Mouse (Mus musculus) erythroblast, embryonic 14.5 days (primary cell): ENCODE measurements around the gene Zmym6. TPM values are rescaled to one million over a fixed set of nuclear protein-coding genes. Genes with fewer than 3 reads are reported as not detected.

Experiments
- H3K27me3 ChIP-seq: 2 replicates; pipeline ENCODE4 v1.6.1; 2012; ENCODE audit warnings: inconsistent platforms; ENCODE audit not compliant: control insufficient read depth
- H3K36me3 ChIP-seq: 2 replicates; pipeline ENCODE4 v1.6.1; 2012; ENCODE audit warnings: mild to moderate bottlenecking, inconsistent platforms; ENCODE audit not compliant: control insufficient read depth
- H3K4me1 ChIP-seq: 2 replicates; pipeline ENCODE4 v1.6.1; 2012; ENCODE audit warnings: inconsistent platforms; ENCODE audit not compliant: control insufficient read depth
- H3K4me3 ChIP-seq: replicated peaks from 2 replicates; pipeline ENCODE3; 2012; ENCODE audit warnings: moderate library complexity, mild to moderate bottlenecking, inconsistent platforms
- H3K9me3 ChIP-seq: 2 replicates; pipeline ENCODE4 v1.6.1; 2012; ENCODE audit warnings: low read length, inconsistent platforms, mixed read lengths; ENCODE audit not compliant: control insufficient read depth
- GATA1 ChIP-seq: IDR thresholded peaks from 2 replicates; pipeline ENCODE4 v1.6.1; 2012; ENCODE audit warnings: low read length, inconsistent platforms, mixed read lengths
- TAL1 ChIP-seq: IDR thresholded peaks from 3 replicates; pipeline ENCODE4 v1.6.1; 2012; ENCODE audit warnings: low read length, inconsistent platforms, mixed read lengths
- polyA plus RNA-seq: library from polyadenylated mRNA; stranded (reverse); fragments of >175 nt; gene quantifications from 2 replicates; pipeline ENCODE4 v1.2.3, GENCODE M21; 2012

The Zmym6 gene
- polyA plus RNA-seq, 1 experiment, result 0.02 TPM

DNA sequence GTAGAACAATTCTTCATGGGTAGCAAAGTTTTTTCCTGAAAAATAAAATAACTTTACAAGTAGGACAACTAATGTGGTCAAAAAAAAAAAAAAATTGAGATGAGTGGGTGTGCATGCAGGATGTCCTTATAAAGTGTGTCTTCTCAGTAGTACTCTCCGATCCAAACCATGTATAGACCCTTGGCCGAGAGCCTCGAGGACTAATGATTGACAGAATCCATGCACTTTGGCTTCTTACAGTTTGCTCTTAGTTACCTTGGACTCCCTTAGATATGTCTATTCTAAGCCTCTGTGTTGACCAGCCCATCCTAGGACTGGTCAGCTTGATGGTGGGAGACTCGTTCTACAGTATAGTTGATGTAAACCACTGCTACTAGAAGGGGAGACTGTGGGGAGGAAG, 30.4 kb downstream of the Zmym6 start:
- no peaks in the 10 kb centered on the region; the same call in 1 of the 2 replicates for H3K36me3 ChIP-seq
- no peak overlapping the region for H3K4me3 ChIP-seq
- no peaks in the 10 kb centered on the region for H3K4me1 ChIP-seq
- no peaks in the 10 kb centered on the region for H3K27me3 ChIP-seq
- H3K9me3 ChIP-seq, result no peaks in the 10 kb centered on the region
- TF ChIP-seq TAL1 (no peak), GATA1 (no peak)

- no peak for TF ChIP-seq TAL1
- no peak for TF ChIP-seq GATA1
- no peaks in the 10 kb centered on the region for H3K27me3 ChIP-seq
- no peaks in the 10 kb centered on the region; the same call in 1 of the 2 replicates for H3K36me3 ChIP-seq
- no peaks in the 10 kb centered on the region for H3K4me1 ChIP-seq
- H3K4me3 ChIP-seq, result no peak overlapping the region
- H3K9me3 ChIP-seq, result no peaks in the 10 kb centered on the region
These were observed 33.4 kb downstream of the Zmym6 start for GRCm38 (mm10) chr4:127110570-127110969.

DNA sequence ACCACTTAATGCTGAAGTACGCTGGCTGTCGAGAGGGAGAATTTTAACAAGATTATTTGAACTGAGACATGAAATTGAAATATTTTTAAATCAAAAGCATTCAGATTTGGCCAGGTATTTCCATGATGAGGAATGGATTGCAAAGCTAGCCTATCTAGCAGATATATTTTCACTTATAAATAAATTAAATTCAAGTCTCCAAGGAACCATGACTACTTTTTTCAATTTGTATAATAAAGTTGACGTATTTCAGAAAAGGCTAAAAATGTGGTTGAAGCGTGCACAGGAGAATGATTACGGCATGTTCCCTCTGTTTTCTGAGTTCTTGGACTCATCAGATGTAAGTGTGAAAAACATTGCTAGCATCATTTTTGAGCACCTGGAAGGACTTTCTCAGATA, 46.2 kb downstream of the Zmym6 start, which contains the start of gene Tmem35b:
Tmem35b (plus strand) TSS at position 301 of the 400 bp plus-strand sequence.
- no peaks in the 10 kb centered on the region for H3K36me3 ChIP-seq
- TF ChIP-seq TAL1, result no peak
- TF ChIP-seq GATA1, result no peak
- H3K4me1 ChIP-seq, result peaks cover 14% of the 10 kb centered on the region
- no peaks in the 10 kb centered on the region for H3K9me3 ChIP-seq
- no peak within 1 kb of the TSS for H3K4me3 ChIP-seq
- H3K27me3 ChIP-seq, result no peaks in the 10 kb centered on the region

GRCm38 (mm10) chr4:127124331-127124730, 47.1 kb downstream of the Zmym6 start:
- H3K27me3 ChIP-seq, result no peaks in the 10 kb centered on the region
- H3K4me3 ChIP-seq, result no peak overlapping the region
- H3K9me3 ChIP-seq, result no peaks in the 10 kb centered on the region
- TF ChIP-seq TAL1 (no peak), GATA1 (no peak)
- H3K4me1 ChIP-seq, result peaks cover 14% of the 10 kb centered on the region
- no peaks in the 10 kb centered on the region for H3K36me3 ChIP-seq

DNA sequence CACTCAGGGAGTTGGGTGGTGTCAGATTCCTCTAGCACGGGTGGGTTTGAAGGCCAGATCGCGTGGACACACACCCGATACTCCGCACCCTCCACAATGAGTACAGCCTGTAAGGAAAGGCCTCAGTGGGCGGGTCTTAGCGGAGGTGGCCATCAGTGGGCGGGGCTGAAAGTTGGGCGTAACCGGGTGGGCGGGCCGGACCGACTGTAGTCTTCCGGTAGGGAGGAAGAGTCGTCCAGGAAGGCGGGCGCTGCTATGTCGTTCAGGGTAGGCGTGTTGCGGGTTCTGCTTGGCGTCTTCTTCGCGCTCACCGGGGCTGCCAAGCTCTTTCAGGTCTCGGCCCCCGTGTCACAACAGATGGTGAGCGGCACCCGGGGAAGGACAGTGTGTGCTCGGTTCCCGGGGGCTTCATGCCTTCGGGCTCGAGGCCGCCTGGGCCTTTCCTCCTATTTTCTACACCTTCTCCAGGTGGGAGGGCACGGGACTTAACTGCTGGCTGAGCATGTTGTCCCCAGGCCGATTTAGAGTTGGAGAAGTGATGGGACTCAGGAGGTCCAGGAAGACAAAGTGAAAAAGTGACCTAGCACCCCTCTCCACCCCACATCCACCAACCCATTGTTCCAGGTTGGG, 48.8 kb downstream of the Zmym6 start:
- no peak for TF ChIP-seq TAL1
- no peak for TF ChIP-seq GATA1
- Histone ChIP-seq H3K36me3 (no peaks in the 10 kb centered on the region), H3K4me3 (peak overlapping the region; percentile 68), H3K27me3 (no peaks in the 10 kb centered on the region), H3K4me1 (peaks cover 14% of the 10 kb centered on the region), H3K9me3 (no peaks in the 10 kb centered on the region)

DNA sequence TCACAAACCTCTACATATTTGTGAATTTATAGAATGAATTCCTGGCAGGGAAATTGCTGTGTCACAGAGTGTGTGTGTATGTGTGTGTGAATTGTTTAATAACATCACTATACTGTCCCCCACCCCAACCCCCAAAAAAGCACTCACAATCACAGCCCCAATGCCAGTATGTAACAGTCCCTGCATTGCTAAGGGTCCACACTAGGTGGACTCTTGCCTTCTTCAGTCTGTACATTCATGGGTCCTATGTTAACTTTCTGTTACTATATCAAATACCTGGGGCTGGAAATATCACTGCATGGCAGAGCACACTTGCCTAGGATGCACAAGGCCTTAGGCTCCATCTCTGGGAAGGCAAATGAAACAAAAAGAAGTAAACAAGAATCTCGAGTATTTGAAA, 57.5 kb downstream of the Zmym6 start:
- Histone ChIP-seq H3K9me3 (no peaks in the 10 kb centered on the region), H3K4me3 (no peak overlapping the region), H3K36me3 (no peaks in the 10 kb centered on the region), H3K4me1 (no peaks in the 10 kb centered on the region), H3K27me3 (no peaks in the 10 kb centered on the region)
- TF ChIP-seq GATA1, result no peak
- no peak for TF ChIP-seq TAL1

DNA sequence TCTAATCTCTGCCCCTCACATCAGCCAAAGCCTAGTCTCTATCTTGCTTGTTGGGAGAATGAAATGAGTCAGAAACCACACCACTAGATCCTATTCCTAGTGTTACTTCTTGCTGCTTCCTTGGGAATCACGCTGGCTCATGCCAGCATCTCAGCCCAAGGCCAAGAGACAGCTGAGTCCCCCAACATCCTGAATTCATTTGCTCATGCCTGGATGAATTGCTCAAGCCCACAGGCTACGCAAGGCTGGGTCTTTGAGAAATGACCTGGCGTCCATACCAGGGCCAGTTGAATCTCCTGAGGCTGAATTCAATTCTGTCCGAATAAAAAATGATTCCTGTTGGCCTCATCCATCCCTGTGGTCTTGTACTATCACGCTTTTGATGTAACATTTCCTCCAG, 60.4 kb downstream of the Zmym6 start:
- TF ChIP-seq TAL1 (no peak), GATA1 (no peak)
- no peaks in the 10 kb centered on the region for H3K36me3 ChIP-seq
- H3K4me3 ChIP-seq, result no peak overlapping the region
- H3K9me3 ChIP-seq, result no peaks in the 10 kb centered on the region
- H3K27me3 ChIP-seq, result no peaks in the 10 kb centered on the region
- H3K4me1 ChIP-seq, result no peaks in the 10 kb centered on the region

DNA sequence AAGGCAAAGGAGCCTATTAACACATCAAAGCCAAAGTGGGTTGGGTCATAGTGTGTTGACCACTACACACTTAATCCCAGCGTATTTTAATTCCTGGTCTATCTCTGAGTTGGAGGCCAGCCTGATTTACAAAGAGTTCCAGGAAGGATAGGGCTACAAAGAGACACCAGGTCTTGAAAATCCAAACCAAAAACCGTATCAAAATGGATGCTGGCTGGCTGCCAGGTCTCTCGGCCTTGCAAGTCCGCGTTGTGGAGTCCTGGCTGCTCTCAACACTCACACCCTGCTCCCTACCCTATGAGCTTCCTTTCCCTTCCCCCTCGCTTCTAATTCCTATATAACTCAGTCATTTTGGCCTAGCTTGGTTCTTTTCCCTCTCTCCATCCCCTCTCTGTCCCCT, 61.3 kb downstream of the Zmym6 start:
- Histone ChIP-seq H3K36me3 (no peaks in the 10 kb centered on the region), H3K4me3 (no peak overlapping the region), H3K27me3 (no peaks in the 10 kb centered on the region), H3K9me3 (no peaks in the 10 kb centered on the region), H3K4me1 (no peaks in the 10 kb centered on the region)
- TF ChIP-seq TAL1 (no peak), GATA1 (no peak)

DNA sequence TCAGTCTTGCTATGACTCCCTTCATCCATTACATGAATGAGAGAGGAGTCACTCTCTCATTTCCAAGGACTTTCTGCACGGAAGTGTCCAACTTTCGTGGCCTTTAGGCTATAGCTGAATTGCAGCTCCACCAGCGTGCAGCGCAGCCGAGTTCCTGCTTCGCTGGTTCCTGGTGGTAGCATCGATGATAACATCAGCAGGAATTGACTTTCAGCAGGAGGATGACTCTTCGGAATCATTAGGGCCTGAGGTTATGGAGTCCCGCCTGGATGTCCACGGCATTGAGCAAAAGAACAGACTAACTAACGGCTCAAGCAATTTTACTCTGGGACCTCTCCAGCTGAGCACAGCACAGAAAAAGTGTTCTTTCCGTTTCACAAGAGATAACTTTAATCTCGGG, 72.8 kb downstream of the Zmym6 start:
- Histone ChIP-seq H3K9me3 (no peaks in the 10 kb centered on the region), H3K4me1 (no peaks in the 10 kb centered on the region), H3K27me3 (no peaks in the 10 kb centered on the region), H3K4me3 (no peak overlapping the region), H3K36me3 (no peaks in the 10 kb centered on the region)
- TF ChIP-seq TAL1 (no peak), GATA1 (no peak)

DNA sequence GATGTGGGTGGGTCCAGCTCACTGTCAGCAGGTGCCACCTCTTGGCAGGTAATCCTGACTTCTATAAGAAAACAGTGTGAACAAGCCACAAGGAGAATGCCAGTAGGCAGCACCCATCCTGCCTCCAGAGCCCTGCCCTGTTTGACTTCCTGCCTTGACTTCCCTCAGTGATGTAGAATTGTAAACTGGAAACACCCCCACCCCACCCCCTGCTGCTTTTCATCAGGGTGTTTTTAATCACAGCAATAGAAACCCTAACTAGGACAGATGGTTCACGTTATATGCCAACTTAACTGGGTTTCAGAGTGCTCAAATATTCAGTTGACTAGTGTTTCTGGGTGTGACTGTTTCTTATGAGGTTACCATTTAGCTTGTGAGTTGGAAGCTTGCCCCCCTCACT, 76.2 kb downstream of the Zmym6 start:
- H3K27me3 ChIP-seq, result no peaks in the 10 kb centered on the region

More for the DNA sequence above, 76.2 kb downstream of the Zmym6 start:
- TF ChIP-seq TAL1, result no peak
- TF ChIP-seq GATA1, result no peak
- Histone ChIP-seq H3K36me3 (no peaks in the 10 kb centered on the region), H3K4me1 (no peaks in the 10 kb centered on the region), H3K4me3 (no peak overlapping the region), H3K9me3 (no peaks in the 10 kb centered on the region)
